22 mouse cellular contexts compared by ENCODE assay signal in genomic region chr17:12491591-12491990, GRCm38 (mm10). TPM values are rescaled to one million over a fixed set of nuclear protein-coding genes. Genes with fewer than 3 reads are reported as not detected.
A peak's percentile ranks its signal among the peaks of the same experiment; 100 is the strongest.
DNase-seq lines count a peak whose midpoint lies in the region; ATAC-seq lines count a peak whose summit lies in the region.
"Had no signal": no experiment of that assay in that cellular context is flagged by ENCODE, and none has a peak within 500 bp of the region (broad histone marks: within the 10 kb centered on the region; RNA-seq: fewer than 3 reads in every experiment).

No protein-coding gene starts in this region.

- peak; percentile 54 for DNase-seq in gastrocnemius, adult 18-20 months (ENCODE audit: low spot score)
- DNase-seq in gastrocnemius, postnatal 4 days (ENCODE audit: low spot score in 2 of 2), result no peak
- peak; percentile 15 to 37 for DNase-seq in gastrocnemius, adult 8-10 months (ENCODE audit: low spot score in 2 of 2)
- DNase-seq in gastrocnemius, postnatal 14 days, result peak; percentile 38
- DNase-seq in skeletal muscle tissue, adult 2 months (ENCODE audit: low read depth, low spot score), result peak; percentile 69
- no peak for DNase-seq in thymus, postnatal 25 days
- no peak for DNase-seq in thymus, adult 18-20 months
- DNase-seq: adrenal gland, adult 8-10 months; adrenal gland, postnatal 14 days; adrenal gland, postnatal 36 days; cerebellum, adult 11-12 months; cerebellum, adult 8-10 months; cerebellum, adult 9-11 months; cerebellum, postnatal 25 days; forebrain, postnatal 0 days had no signal

- intact Hi-C loops in gastrocnemius, postnatal 14 days (cut with DNase I; ENCODE audit: low total_unique reads), result no loop called here

- ATAC-seq in CD4-positive, CD25-positive, alpha-beta regulatory T cell, adult 4 months, result no peak
- ATAC-seq: activated CD4-positive, CD25-positive, alpha-beta regulatory T cell, adult 4 months; forebrain, embryonic 13.5 days; forebrain, embryonic 15.5 days; forebrain, postnatal 0 days; Patski had no signal

RNA-seq across cellular contexts. Expression of gene Slc22a3, which starts 15.9 kb away (rescaled TPM):
- total RNA-seq in gastrocnemius, adult 18-20 months (2021), result 1 to 10 TPM; 1.1 to 1.3 TPM
- 1 to 10 TPM; 1.3 to 2.7 TPM for total RNA-seq in gastrocnemius, postnatal 4 days (2021)
- 1 to 10 TPM in 1 of 4 experiments, under 1 TPM in 3; 0.46 to 1.4 (median 0.88) TPM for total RNA-seq in gastrocnemius, adult 8-10 months (2022)
- 1 to 10 TPM; 3.4 to 3.5 TPM for total RNA-seq in gastrocnemius, postnatal 14 days (2021)
- not detected for polyA plus RNA-seq in CD4-positive, CD25-positive, alpha-beta regulatory T cell, adult 4 months (2017; shearing (Covaris generic))
- total RNA-seq: CH12.LX had no signal
- polyA plus RNA-seq: activated CD4-positive, CD25-positive, alpha-beta regulatory T cell, adult 4 months; C2C12; Patski had no signal

Comparison
In these comparisons a context has a peak if more than half of its experiments do, and no peak if none do; other contexts are left out.
1. DNase-seq: peak in gastrocnemius, adult 18-20 months (single experiment), gastrocnemius, adult 8-10 months (2 of 2), gastrocnemius, postnatal 14 days (single experiment) and skeletal muscle tissue, adult 2 months (single experiment); none in gastrocnemius, postnatal 4 days (0 of 2), thymus, postnatal 25 days (single experiment) and thymus, adult 18-20 months (0 of 2).